Mouse (Mus musculus): ENCODE data around the gene Rfxap.

DNA sequence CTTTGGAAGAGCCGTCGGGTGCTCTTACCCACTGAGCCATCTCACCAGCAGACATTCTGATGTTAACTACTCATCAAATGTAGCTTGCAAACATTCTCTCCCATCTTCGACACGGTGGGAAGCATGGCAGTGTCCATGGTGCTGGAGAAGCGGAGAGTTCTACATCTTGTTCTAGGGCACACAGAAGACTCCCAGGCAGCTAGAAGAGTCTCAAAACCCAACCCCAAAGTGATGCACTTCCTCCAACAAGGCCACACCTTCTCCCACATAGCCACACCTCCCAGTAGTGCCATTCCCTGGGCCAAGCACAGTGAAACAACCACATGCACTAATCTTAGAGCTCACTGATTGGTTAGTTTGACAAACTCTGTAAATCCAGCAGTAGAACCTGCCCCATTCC, 1.5 kb upstream of the Rfxap start:
- no peak for TF ChIP-seq POLR2A (IDR thresholded peaks at IDR 0.05; ENCODE audit: borderline replicate concordance, extremely low read depth, low read depth, low read length)
- TF ChIP-seq CTCF (IDR thresholded peaks at IDR 0.05; ENCODE audit: insufficient read depth, low read length) = no peak
